Mouse (Mus musculus): Measurements from ENCODE around the gene Ubr2.
A peak's percentile ranks its signal among the peaks of the same experiment; 100 is the strongest.

The Ubr2 gene

GRCm38 (mm10) chr17:47003305-47003704 is 7.1 kb downstream of the Ubr2 start:
- no peak for DNase-seq (ENCODE audit: low spot score in 2 of 2)

- no peak for DNase-seq (ENCODE audit: low spot score in 2 of 2)
Measured at GRCm38 (mm10) chr17:47002401-47002800, 8.0 kb downstream of the Ubr2 start.

- no peak for DNase-seq (ENCODE audit: low spot score in 2 of 2)
Measured at GRCm38 (mm10) chr17:46998840-46999239, 11.5 kb downstream of the Ubr2 start.

GRCm38 (mm10) chr17:46996484-46996883 is 13.9 kb downstream of the Ubr2 start:
- DNase-seq (ENCODE audit: low spot score in 2 of 2) = no peak

- no peak for DNase-seq (ENCODE audit: low spot score in 2 of 2)
Measured at GRCm38 (mm10) chr17:46995621-46996020, 14.7 kb downstream of the Ubr2 start.

- DNase-seq (ENCODE audit: low spot score in 2 of 2) = no peak
Measured at GRCm38 (mm10) chr17:46994641-46995398, 15.5 kb downstream of the Ubr2 start.

- no peak for DNase-seq (ENCODE audit: low spot score in 2 of 2)
Measured at GRCm38 (mm10) chr17:46993625-46994024, 16.7 kb downstream of the Ubr2 start.

- DNase-seq (ENCODE audit: low spot score in 2 of 2) = no peak
Measured at GRCm38 (mm10) chr17:46987631-46988030, 22.7 kb downstream of the Ubr2 start.

- no peak for DNase-seq (ENCODE audit: low spot score in 2 of 2)
Measured at GRCm38 (mm10) chr17:46980050-46980449, 30.3 kb downstream of the Ubr2 start.

- no peak for DNase-seq (ENCODE audit: low spot score in 2 of 2)
Measured at GRCm38 (mm10) chr17:46975183-46975582, 35.2 kb downstream of the Ubr2 start.

GRCm38 (mm10) chr17:46972603-46973002 is 37.8 kb downstream of the Ubr2 start:
- no peak for DNase-seq (ENCODE audit: low spot score in 2 of 2)

- DNase-seq (ENCODE audit: low spot score in 2 of 2) = no peak
Measured at GRCm38 (mm10) chr17:46966892-46967291, 43.5 kb downstream of the Ubr2 start.

- no peak for DNase-seq (ENCODE audit: low spot score in 2 of 2)
Measured at GRCm38 (mm10) chr17:46963186-46963585, 47.2 kb downstream of the Ubr2 start.

GRCm38 (mm10) chr17:46962153-46962552 is 48.2 kb downstream of the Ubr2 start:
- DNase-seq (ENCODE audit: low spot score in 2 of 2) = no peak

- DNase-seq (ENCODE audit: low spot score in 2 of 2) = no peak
Measured at GRCm38 (mm10) chr17:46960216-46960615, 50.1 kb downstream of the Ubr2 start.

- no peak for DNase-seq (ENCODE audit: low spot score in 2 of 2)
Measured at GRCm38 (mm10) chr17:46958045-46958444, 52.3 kb downstream of the Ubr2 start.

- no peak for DNase-seq (ENCODE audit: low spot score in 2 of 2)
Measured at GRCm38 (mm10) chr17:46946276-46946675, 64.1 kb downstream of the Ubr2 start.

- no peak for DNase-seq (ENCODE audit: low spot score in 2 of 2)
Measured at GRCm38 (mm10) chr17:46942421-46942820, 67.9 kb downstream of the Ubr2 start.

- no peak for DNase-seq (ENCODE audit: low spot score in 2 of 2)
Measured at GRCm38 (mm10) chr17:46940461-46940860, 69.9 kb downstream of the Ubr2 start.

- DNase-seq (ENCODE audit: low spot score in 2 of 2) = peak in 1 of 2 experiments; percentile 42
Measured at GRCm38 (mm10) chr17:46933557-46934348, 76.6 kb downstream of the Ubr2 start.

GRCm38 (mm10) chr17:46932961-46933360 is 77.4 kb downstream of the Ubr2 start:
- no peak for DNase-seq (ENCODE audit: low spot score in 2 of 2)

GRCm38 (mm10) chr17:46929897-46930296 is 80.5 kb downstream of the Ubr2 start:
- DNase-seq (ENCODE audit: low spot score in 2 of 2) = no peak

GRCm38 (mm10) chr17:46929277-46929676 is 81.1 kb downstream of the Ubr2 start:
- no peak for DNase-seq (ENCODE audit: low spot score in 2 of 2)
